Mouse (Mus musculus): ENCODE measurements around the gene Tldc2. TPM values are rescaled to one million over a fixed set of nuclear protein-coding genes. Genes with fewer than 3 reads are reported as not detected.

Gene Tldc2
- total and polyA plus RNA-seq, 3 experiments, result not detected

- dilution Hi-C loops (cut with MboI; ENCODE audit: extremely low pct_ligation_motif_present, extremely low pct_unique_long_range_greater_than_20kb, low sequenced_read_pairs) (no loop called here), in situ Hi-C loops (cut with MboI; ENCODE audit: low pct_ligation_motif_present, low pct_unique_long_range_greater_than_20kb, low sequenced_read_pairs) (loop anchor here (10.0 kb wide), 1 partner anchor 163 kb away; no protein-coding TSS in a partner anchor)
- peaks cover 56 to 86% of the 10 kb centered on the region in 2 experiments for H3K36me3 ChIP-seq (replicated peaks in 1 of 2; ENCODE audit: control insufficient read depth in 1 of 2, insufficient read depth in 1 of 2, low read length in 1 of 2)
- no peak overlapping the region for H3K4me2 ChIP-seq (ENCODE audit: insufficient read depth, low read depth, poor library complexity, severe bottlenecking)
- no peak overlapping the region for H3K9ac ChIP-seq (ENCODE audit: insufficient read depth, low read depth)
- no peak overlapping the region for H3K27ac ChIP-seq (ENCODE audit: insufficient read depth, low read depth)
- H3K4me3 ChIP-seq (replicated peaks in 1 of 3; ENCODE audit: low read depth in 2 of 3, low read length in 2 of 3, poor library complexity in 1 of 3), result no peak overlapping the region
- H3K27me3 ChIP-seq (replicated peaks), result no peaks in the 10 kb centered on the region
- no peaks in the 10 kb centered on the region for H3K79me2 ChIP-seq (replicated peaks; ENCODE audit: control insufficient read depth, extremely low read depth, insufficient read depth, poor library complexity, severe bottlenecking)
- no peak for DNase-seq (ENCODE audit: extremely low read depth)
- H3K4me1 ChIP-seq (ENCODE audit: control insufficient read depth in 1 of 2, insufficient read depth in 2 of 2), result peaks cover 0 to 4% of the 10 kb centered on the region in 2 experiments; a peak in 1 of 4 replicates
- no peaks in the 10 kb centered on the region for H3K9me3 ChIP-seq (replicated peaks; ENCODE audit: low read length)
- TF ChIP-seq MYC (IDR thresholded peaks at IDR 0.05; ENCODE audit: low read depth, low read length) (no peak), POLR2A (IDR thresholded peaks at IDR 0.05; ENCODE audit: low read depth, low read length) (no peak), POLR2AphosphoS2 (IDR thresholded peaks at IDR 0.05; ENCODE audit: low read depth, low read length) (no peak), HCFC1 (IDR thresholded peaks at IDR 0.05; ENCODE audit: low read depth, low read length) (no peak), USF2 (conservative IDR thresholded peaks at IDR 0.05; ENCODE audit: low read depth, low read length) (no peak), RAD21 (IDR thresholded peaks at IDR 0.05; ENCODE audit: low read depth, low read length) (no peak), ZNF384 (IDR thresholded peaks at IDR 0.05; ENCODE audit: low read depth, low read length) (no peak), RCOR1 (conservative IDR thresholded peaks at IDR 0.05; ENCODE audit: low read depth, low read length) (no peak), MEF2A (IDR thresholded peaks at IDR 0.05; ENCODE audit: borderline replicate concordance, low read depth, low read length) (no peak), ETS1 (conservative IDR thresholded peaks at IDR 0.05; ENCODE audit: low read depth, low read length) (no peak), MAFK (IDR thresholded peaks at IDR 0.05; ENCODE audit: insufficient replicate concordance, low read length) (no peak), JUN (IDR thresholded peaks at IDR 0.05; ENCODE audit: insufficient read depth, low read depth, low read length) (no peak), MAZ (IDR thresholded peaks at IDR 0.05; ENCODE audit: low read depth, low read length) (no peak), TBP (conservative IDR thresholded peaks at IDR 0.05; ENCODE audit: low read depth, low read length) (no peak), UBTF (IDR thresholded peaks at IDR 0.05; ENCODE audit: low read depth, low read length) (no peak), PAX5 (IDR thresholded peaks at IDR 0.05; ENCODE audit: low read length) (no peak)
Measured at GRCm38 (mm10) chr2:157121766-157122165, 34.9 kb downstream of the Tldc2 start.

GRCm38 (mm10) chr2:157125246-157125645, 38.4 kb downstream of the Tldc2 start:
- in situ Hi-C loops (cut with MboI; ENCODE audit: low pct_ligation_motif_present, low pct_unique_long_range_greater_than_20kb, low sequenced_read_pairs) (loop anchor here (10.0 to 25.0 kb wide), 2 partner anchors 160 to 437 kb away; partner anchors contain the start of genes Blcap and Nnat), dilution Hi-C loops (cut with MboI; ENCODE audit: extremely low pct_ligation_motif_present, extremely low pct_unique_long_range_greater_than_20kb, low sequenced_read_pairs) (no loop called here)
- no peak overlapping the region for H3K4me2 ChIP-seq (ENCODE audit: insufficient read depth, low read depth, poor library complexity, severe bottlenecking)
- no peak overlapping the region for H3K27ac ChIP-seq (ENCODE audit: insufficient read depth, low read depth)
- peaks cover 40 to 69% of the 10 kb centered on the region in 2 experiments for H3K36me3 ChIP-seq (replicated peaks in 1 of 2; ENCODE audit: control insufficient read depth in 1 of 2, insufficient read depth in 1 of 2, low read length in 1 of 2)
- no peaks in the 10 kb centered on the region for H3K27me3 ChIP-seq (replicated peaks)
- no peak for DNase-seq (ENCODE audit: extremely low read depth)
- H3K79me2 ChIP-seq (replicated peaks; ENCODE audit: control insufficient read depth, extremely low read depth, insufficient read depth, poor library complexity, severe bottlenecking), result no peaks in the 10 kb centered on the region; the same call in 1 of the 2 replicates
- no peak overlapping the region for H3K4me3 ChIP-seq (replicated peaks in 1 of 3; ENCODE audit: low read depth in 2 of 3, low read length in 2 of 3, poor library complexity in 1 of 3)
- TF ChIP-seq MAFK (IDR thresholded peaks at IDR 0.05; ENCODE audit: insufficient replicate concordance, low read length), result no peak
- TF ChIP-seq SMC3 (IDR thresholded peaks at IDR 0.05; ENCODE audit: low read depth, low read length), result no peak
- TF ChIP-seq CTCF (conservative IDR thresholded peaks at IDR 0.05 in 1 of 2, IDR thresholded peaks at IDR 0.05 in 1 of 2; ENCODE audit: low read depth in 2 of 2, low read length in 2 of 2), result no peak
- TF ChIP-seq JUND (conservative IDR thresholded peaks at IDR 0.05; ENCODE audit: low read depth, low read length), result no peak
- no peak for TF ChIP-seq MXI1 (IDR thresholded peaks at IDR 0.05; ENCODE audit: low read depth, low read length)
- TF ChIP-seq MYC (IDR thresholded peaks at IDR 0.05; ENCODE audit: low read depth, low read length), result no peak
- no peak for TF ChIP-seq RAD21 (IDR thresholded peaks at IDR 0.05; ENCODE audit: low read depth, low read length)
- TF ChIP-seq UBTF (IDR thresholded peaks at IDR 0.05; ENCODE audit: low read depth, low read length), result no peak
- peaks cover 0 to 22% of the 10 kb centered on the region in 2 experiments; a peak in 2 of 4 replicates for H3K4me1 ChIP-seq (ENCODE audit: control insufficient read depth in 1 of 2, insufficient read depth in 2 of 2)
- no peak overlapping the region for H3K9ac ChIP-seq (ENCODE audit: insufficient read depth, low read depth)
- H3K9me3 ChIP-seq (replicated peaks; ENCODE audit: low read length), result no peaks in the 10 kb centered on the region

All from CH12.LX (cell line).